Mouse (Mus musculus) kidney, embryonic 16.5 days (tissue): ENCODE results near the gene Gpr1. TPM values are rescaled to one million over a fixed set of nuclear protein-coding genes. Genes with fewer than 3 reads are reported as not detected.

Source experiments
- ATAC-seq: fragments of 200-750 bp; cut with Nextera tagmentation; 2 replicates; pipeline ENCODE4 v1.8.0; 2017; ENCODE audit warnings: moderate TSS enrichment; ENCODE audit not compliant: low FRiP score, low TSS enrichment
- H3K27ac ChIP-seq: fragments of 300-500 bp; sonication (generic); 2 replicates; pipeline ENCODE4 v1.5.1; 2014; ENCODE audit warnings: low read length
- H3K27me3 ChIP-seq: fragments of 300-500 bp; sonication (generic); 2 replicates; pipeline ENCODE4 v1.6.1; 2014; ENCODE audit warnings: low read length, control low read depth, mixed read lengths; ENCODE audit not compliant: insufficient read depth
- H3K36me3 ChIP-seq: fragments of 300-500 bp; sonication (generic); 2 replicates; pipeline ENCODE4 v1.6.1; 2014; ENCODE audit warnings: low read length, control low read depth, mixed read lengths; ENCODE audit not compliant: insufficient read depth
- H3K4me1 ChIP-seq: fragments of 300-500 bp; sonication (generic); 2 replicates; pipeline ENCODE4 v1.6.1; 2014; ENCODE audit warnings: low read length, control low read depth, mixed read lengths; ENCODE audit not compliant: insufficient read depth
- H3K4me2 ChIP-seq: fragments of 300-500 bp; sonication (generic); replicated peaks from 2 replicates; pipeline ENCODE4 v1.6.1; 2014; ENCODE audit warnings: low read depth, low read length
- H3K4me3 ChIP-seq: fragments of 300-500 bp; sonication (generic); 2 replicates; pipeline ENCODE4 v1.5.1; 2014; ENCODE audit warnings: mild to moderate bottlenecking, low read length
- H3K9ac ChIP-seq: fragments of 300-500 bp; sonication (generic); replicated peaks from 2 replicates; pipeline ENCODE4 v1.6.1; 2014; ENCODE audit warnings: low read length
- H3K9me3 ChIP-seq: fragments of 300-500 bp; sonication (generic); 2 replicates; pipeline ENCODE4 v1.6.1; 2016; ENCODE audit warnings: low read length, control low read depth
- WGBS: fragments of 180-500 bp; shearing (Covaris S2); extraction: QIAGEN DNeasy Blood & Tissue Kit; methylation state at CpG from one replicate; pipeline ENCODE4 v1.1.7; 2014; 5-methylcytosine and 5-hydroxymethylcytosine counted together
- polyA plus RNA-seq: library from polyadenylated mRNA; unstranded; fragments of >200 nt; fragmentation: Nextera tagmentation; extraction: Ambion mirVana; gene quantifications from 2 replicates; pipeline ENCODE4 v1.2.1, GENCODE M21; 2015

Gene Gpr1
- 0.07 and 0.09 TPM in 2 replicates for polyA plus RNA-seq

DNA sequence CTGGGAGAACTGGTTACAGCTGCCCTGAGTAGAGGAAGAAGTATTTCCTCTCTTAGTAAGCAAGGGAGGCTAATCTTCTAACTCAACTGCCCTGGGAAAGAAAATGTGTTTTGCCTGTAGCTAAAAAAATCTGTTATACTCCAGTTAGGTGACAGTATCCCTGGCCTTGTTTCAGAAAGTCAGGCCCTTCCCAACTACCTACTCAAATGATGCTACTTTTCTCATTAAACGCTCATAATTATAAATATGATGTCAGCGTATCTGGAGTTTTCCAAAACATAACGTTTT lies at the start of gene Gpr1:
Gpr1 (minus strand) TSS at position 273 of the 288 bp plus-strand sequence.
- Histone ChIP-seq H3K4me2 (peak within 1 kb of the TSS; percentile 34), H3K9me3 (no peaks in the 10 kb centered on the region), H3K4me1 (0 out of 2 replicates have a peak, but pooled peaks cover 5% of the 10 kb centered on the region), H3K9ac (no peak within 1 kb of the TSS), H3K27me3 (peaks cover 3% of the 10 kb centered on the region; the same call in 1 of the 2 replicates), H3K4me3 (peak within 1 kb of the TSS; percentile 18; the same call in 1 of the 2 replicates), H3K27ac (no peak within 1 kb of the TSS), H3K36me3 (no peaks in the 10 kb centered on the region)
- WGBS: 48% methylated on average over 3 of the region's 3 CpGs
- no peak; the same call in 1 of the 2 replicates for ATAC-seq

DNA sequence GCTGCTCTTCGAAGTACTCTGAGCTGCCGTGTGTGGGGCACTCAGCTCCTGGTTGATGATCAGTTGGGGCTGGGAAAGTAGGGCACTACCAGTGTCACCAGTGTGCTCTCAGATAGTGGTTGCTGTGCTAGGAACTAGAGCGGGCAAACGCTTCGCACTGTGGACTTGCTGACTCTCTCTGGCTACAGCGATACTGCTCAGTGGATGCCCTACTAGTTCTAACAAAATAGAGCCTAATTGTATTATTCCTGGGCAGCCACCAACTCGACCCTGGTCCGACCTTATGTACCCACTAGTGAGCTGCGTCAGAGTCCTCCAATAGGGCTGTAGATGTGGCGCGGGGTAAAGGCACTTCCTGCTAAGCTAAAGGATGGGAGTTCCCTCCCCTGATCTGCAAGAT lies 49.3 kb upstream of the Gpr1 start:
- Histone ChIP-seq H3K27ac (no peak overlapping the region), H3K27me3 (peaks cover 81% of the 10 kb centered on the region)

DNA sequence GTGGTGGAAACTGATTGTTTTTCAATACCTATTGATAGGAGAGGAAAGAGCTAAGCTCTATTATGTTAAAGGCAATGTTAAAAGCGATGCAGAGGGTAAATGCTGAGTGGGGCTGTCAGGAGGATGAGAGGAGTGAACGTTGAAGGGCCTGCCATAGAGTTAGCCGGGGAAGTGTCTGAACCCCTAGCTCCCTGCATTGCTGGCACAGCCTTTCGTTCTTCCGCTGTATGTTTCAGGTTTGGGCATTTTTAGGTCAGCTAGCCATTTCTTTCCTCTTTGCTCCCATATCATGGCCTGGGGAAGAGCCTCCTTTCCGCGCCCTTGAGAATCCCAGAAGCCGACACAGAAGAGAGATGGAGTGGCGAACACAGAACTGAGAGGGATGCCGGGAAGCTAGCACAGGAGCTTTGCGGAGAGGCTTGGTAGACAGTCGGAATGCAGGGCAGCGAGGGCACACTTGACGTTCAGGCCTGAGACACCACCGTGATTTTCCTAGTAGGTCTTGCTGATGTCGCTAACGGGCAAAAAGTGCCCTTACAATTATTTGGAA lies 46.8 kb upstream of the Gpr1 start:
- Histone ChIP-seq H3K4me3 (no peak overlapping the region), H3K9me3 (no peaks in the 10 kb centered on the region), H3K4me1 (no peaks in the 10 kb centered on the region), H3K27me3 (peaks cover 88% of the 10 kb centered on the region), H3K27ac (no peak overlapping the region), H3K36me3 (no peaks in the 10 kb centered on the region), H3K9ac (no peak overlapping the region), H3K4me2 (no peak overlapping the region)
- 48% methylated on average over 17 of the region's 17 CpGs for WGBS
- ATAC-seq: no peak

More for the DNA sequence above, 49.3 kb upstream of the Gpr1 start:
- H3K4me2 ChIP-seq: no peak overlapping the region
- H3K4me1 ChIP-seq: no peaks in the 10 kb centered on the region
- H3K9ac ChIP-seq: no peak overlapping the region
- WGBS: 41% methylated on average over 11 of the region's 11 CpGs
- no peaks in the 10 kb centered on the region for H3K9me3 ChIP-seq
- no peak overlapping the region for H3K4me3 ChIP-seq
- no peak for ATAC-seq
- H3K36me3 ChIP-seq: no peaks in the 10 kb centered on the region

DNA sequence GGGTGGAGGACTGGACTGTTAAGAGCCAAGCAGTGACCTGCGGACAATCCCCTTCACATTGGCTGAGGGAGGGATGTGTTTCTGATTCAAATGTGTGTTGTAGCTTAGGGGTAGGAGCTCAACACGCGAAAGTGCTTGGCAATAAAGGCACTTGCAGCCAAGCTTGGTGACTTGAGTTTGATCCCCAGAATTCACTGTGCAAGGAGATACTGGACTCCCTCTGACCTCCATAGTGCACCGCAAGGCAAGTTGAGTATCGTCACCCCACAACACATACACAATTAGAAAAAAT lies 46.3 kb upstream of the Gpr1 start:
- 40% methylated on average over 5 of the region's 5 CpGs for WGBS

DNA sequence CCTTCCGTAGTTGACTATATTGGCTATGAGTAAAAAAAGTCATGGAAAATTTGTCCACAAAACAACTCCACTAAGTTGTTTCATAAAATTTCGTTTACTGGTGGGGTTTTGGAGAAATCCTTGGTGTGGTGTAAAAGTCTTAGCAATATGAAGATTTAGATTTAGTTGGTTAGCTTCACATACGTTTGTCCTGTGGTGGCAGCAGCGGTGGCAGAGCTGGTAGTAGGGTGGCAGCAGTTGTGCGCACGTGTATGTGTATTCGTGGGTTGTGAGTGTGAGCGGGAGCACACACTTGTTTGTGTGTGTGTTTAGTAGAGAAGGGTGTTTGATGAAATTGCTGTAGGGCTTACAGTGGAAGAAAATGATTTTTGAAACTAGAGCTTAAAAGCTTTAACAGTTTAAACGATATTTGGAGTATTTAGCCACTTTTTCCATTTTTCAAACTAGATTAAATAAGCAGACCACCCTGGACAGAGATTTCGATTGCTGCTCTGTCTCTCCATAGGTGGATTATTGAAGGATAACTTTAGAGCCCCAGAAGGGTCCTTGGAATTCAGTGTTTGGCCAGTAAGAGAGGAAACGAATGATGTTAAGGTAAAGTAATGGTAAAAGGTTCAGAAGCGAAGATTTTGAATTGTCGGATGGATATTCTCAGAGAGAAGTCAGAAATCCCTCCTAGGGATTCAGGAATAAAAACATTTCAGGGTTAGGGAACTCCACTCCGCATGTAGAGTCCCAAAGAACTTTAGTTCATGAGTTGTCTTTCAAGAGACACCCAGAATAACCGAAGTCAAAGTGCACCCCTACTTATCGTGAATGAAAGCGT lies 45.8 kb upstream of the Gpr1 start:
- Histone ChIP-seq H3K27ac (no peak overlapping the region), H3K4me2 (no peak overlapping the region), H3K4me1 (no peaks in the 10 kb centered on the region), H3K4me3 (no peak overlapping the region), H3K36me3 (no peaks in the 10 kb centered on the region), H3K9ac (no peak overlapping the region), H3K27me3 (peaks cover 88% of the 10 kb centered on the region), H3K9me3 (no peaks in the 10 kb centered on the region)
- WGBS: 42% methylated on average over 17 of the region's 17 CpGs
- no peak for ATAC-seq

More for the DNA sequence above, 46.3 kb upstream of the Gpr1 start:
- H3K4me3 ChIP-seq: no peak overlapping the region
- H3K27ac ChIP-seq: no peak overlapping the region
- H3K4me1 ChIP-seq: no peaks in the 10 kb centered on the region
- ATAC-seq: no peak
- H3K9me3 ChIP-seq: no peaks in the 10 kb centered on the region
- peaks cover 88% of the 10 kb centered on the region for H3K27me3 ChIP-seq
- no peak overlapping the region for H3K4me2 ChIP-seq
- no peak overlapping the region for H3K9ac ChIP-seq
- no peaks in the 10 kb centered on the region for H3K36me3 ChIP-seq

DNA sequence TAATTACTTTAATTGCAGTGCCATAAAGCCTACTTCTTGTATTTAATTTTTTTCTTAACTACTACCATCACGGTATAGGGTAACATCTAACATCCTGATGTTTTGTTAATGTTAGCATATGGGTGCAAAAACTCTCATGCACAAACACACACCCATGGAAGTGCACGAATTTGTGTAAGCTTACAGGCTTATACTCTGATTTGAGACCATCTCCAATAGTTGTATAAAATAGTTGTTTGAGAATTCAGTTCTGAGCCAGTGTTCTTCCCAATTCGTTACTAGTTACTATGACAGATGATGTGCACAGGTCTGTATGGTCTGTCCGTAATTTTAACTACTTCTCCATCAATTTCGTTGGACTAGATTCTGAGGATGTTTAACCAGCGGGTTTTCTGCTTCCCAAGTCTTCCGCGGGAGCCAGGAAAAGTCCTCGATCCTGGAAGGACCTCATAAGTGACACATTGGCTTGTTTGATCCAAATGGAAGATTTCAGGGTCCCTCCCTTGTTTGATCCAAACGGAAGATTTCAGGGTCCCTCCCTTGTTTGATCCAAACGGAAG lies 45.0 kb upstream of the Gpr1 start:
- Histone ChIP-seq H3K27me3 (peaks cover 88% of the 10 kb centered on the region), H3K4me1 (no peaks in the 10 kb centered on the region), H3K36me3 (no peaks in the 10 kb centered on the region), H3K27ac (no peak overlapping the region), H3K9me3 (no peaks in the 10 kb centered on the region), H3K4me2 (no peak overlapping the region), H3K9ac (no peak overlapping the region), H3K4me3 (no peak overlapping the region)
- 41% methylated on average over 11 of the region's 11 CpGs for WGBS
- ATAC-seq: no peak

DNA sequence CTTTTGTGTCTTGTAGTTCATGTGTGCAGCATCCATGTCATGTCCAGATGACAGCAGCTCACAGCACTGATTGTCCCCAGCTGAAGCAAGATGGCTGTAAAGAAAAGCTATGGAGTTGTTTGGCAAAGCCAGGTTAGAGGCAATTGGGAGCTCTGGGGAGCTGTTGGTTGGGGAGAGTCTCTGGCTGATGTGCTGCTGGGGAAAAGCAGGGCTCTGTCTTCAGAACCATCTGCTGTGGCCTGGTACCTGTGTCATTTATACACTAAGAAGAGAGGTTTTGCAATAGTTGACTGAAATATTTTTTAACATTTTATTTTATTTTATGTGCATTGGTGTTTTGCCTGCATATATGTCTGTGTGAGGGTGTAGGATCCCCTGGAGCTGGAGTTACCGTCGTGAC lies 44.2 kb upstream of the Gpr1 start:
- WGBS: 33% methylated on average over 2 of the region's 2 CpGs
- H3K4me3 ChIP-seq: no peak overlapping the region
- no peaks in the 10 kb centered on the region for H3K36me3 ChIP-seq
- H3K27me3 ChIP-seq: peaks cover 87% of the 10 kb centered on the region
- H3K4me1 ChIP-seq: no peaks in the 10 kb centered on the region
- H3K9ac ChIP-seq: no peak overlapping the region
- no peak overlapping the region for H3K27ac ChIP-seq
- H3K4me2 ChIP-seq: no peak overlapping the region
- ATAC-seq: no peak
- H3K9me3 ChIP-seq: no peaks in the 10 kb centered on the region

DNA sequence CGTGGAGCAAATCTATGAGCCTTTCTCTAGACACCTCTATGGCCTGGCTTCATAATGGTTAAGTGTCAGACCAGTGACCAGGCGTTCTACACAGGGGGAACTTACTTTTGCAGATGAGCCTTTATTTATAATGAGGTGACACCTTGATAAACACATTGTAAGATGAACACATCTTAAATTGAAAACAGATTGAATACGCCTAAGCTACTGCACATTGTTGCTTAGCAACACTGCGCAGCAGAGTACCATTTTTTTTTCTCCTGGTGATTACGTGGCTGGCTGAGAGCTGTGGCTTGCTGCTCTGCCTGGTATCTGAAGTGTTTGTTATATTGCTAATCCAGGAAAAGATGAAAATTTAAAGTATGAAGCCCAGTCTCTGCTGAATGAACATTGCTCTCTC lies 41.7 kb upstream of the Gpr1 start:
- no peak overlapping the region for H3K4me3 ChIP-seq

DNA sequence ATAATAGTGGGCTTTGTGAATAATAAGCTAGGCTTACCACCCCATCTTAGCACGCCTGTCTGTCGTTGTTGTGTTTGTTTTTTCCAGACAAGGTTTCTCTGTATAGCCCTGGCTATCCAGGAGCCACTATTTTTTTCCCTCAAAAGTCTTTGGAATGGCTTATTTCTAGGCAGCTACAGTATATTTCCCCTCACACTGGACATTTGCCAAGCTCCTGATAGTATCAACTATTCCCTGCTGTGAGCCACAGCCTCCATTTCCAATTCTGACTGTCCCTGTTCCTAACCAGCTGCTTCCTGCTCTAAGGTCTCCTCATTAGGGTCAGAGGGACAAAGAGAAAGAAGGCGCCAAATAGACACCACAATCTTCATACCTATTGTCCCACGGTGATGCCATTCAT lies 40.8 kb upstream of the Gpr1 start:
- Histone ChIP-seq H3K4me2 (no peak overlapping the region), H3K4me1 (no peaks in the 10 kb centered on the region), H3K27me3 (peaks cover 90% of the 10 kb centered on the region), H3K27ac (no peak overlapping the region), H3K9me3 (no peaks in the 10 kb centered on the region), H3K9ac (no peak overlapping the region), H3K4me3 (no peak overlapping the region), H3K36me3 (no peaks in the 10 kb centered on the region)
- WGBS: 23% methylated on average over 4 of the region's 4 CpGs
- ATAC-seq: 0 out of 2 replicates have a peak, but pooled peaks have one; percentile 39

More for the DNA sequence above, 41.7 kb upstream of the Gpr1 start:
- ATAC-seq: no peak
- no peak overlapping the region for H3K4me2 ChIP-seq
- peaks cover 91% of the 10 kb centered on the region for H3K27me3 ChIP-seq
- H3K4me1 ChIP-seq: no peaks in the 10 kb centered on the region
- H3K27ac ChIP-seq: no peak overlapping the region
- H3K9ac ChIP-seq: no peak overlapping the region
- 26% methylated on average over 5 of the region's 5 CpGs for WGBS
- no peaks in the 10 kb centered on the region for H3K36me3 ChIP-seq
- H3K9me3 ChIP-seq: no peaks in the 10 kb centered on the region

DNA sequence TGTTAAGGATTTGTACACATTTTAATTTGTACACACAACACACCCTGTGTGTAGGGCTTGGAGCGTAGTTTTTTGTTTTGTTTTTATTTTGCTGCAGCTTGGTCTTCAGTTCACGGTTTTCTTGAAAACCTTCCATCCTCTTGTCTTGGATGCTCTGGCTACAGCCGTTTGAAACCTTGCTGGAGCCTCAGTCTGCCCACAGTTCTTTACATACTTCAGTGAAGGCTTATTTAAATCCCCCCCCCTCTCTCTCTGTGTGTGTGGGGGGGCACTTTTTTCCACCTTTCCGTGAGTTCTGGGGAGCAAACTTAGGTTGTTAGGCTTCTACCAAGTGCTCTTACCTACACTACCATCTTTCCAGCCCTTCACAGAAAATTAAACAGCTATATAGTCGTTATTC lies 38.9 kb upstream of the Gpr1 start:
- Histone ChIP-seq H3K4me3 (no peak overlapping the region), H3K4me1 (no peaks in the 10 kb centered on the region; the same call in 1 of the 2 replicates), H3K27ac (no peak overlapping the region), H3K9me3 (no peaks in the 10 kb centered on the region), H3K9ac (no peak overlapping the region), H3K4me2 (no peak overlapping the region), H3K36me3 (no peaks in the 10 kb centered on the region), H3K27me3 (peaks cover 93% of the 10 kb centered on the region)
- WGBS: 41% methylated on average over 5 of the region's 5 CpGs
- no peak for ATAC-seq
